Mouse (Mus musculus) adrenal gland (tissue): Measurements from ENCODE around the gene Lbhd2.

ENCODE experiments used
- intact Hi-C: fragments of 180-260 bp; cut with DNase I; formaldehyde crosslinking; loops from one replicate; pipeline ENCODE4 v1.15.1; 2025

The Lbhd2 gene

DNA sequence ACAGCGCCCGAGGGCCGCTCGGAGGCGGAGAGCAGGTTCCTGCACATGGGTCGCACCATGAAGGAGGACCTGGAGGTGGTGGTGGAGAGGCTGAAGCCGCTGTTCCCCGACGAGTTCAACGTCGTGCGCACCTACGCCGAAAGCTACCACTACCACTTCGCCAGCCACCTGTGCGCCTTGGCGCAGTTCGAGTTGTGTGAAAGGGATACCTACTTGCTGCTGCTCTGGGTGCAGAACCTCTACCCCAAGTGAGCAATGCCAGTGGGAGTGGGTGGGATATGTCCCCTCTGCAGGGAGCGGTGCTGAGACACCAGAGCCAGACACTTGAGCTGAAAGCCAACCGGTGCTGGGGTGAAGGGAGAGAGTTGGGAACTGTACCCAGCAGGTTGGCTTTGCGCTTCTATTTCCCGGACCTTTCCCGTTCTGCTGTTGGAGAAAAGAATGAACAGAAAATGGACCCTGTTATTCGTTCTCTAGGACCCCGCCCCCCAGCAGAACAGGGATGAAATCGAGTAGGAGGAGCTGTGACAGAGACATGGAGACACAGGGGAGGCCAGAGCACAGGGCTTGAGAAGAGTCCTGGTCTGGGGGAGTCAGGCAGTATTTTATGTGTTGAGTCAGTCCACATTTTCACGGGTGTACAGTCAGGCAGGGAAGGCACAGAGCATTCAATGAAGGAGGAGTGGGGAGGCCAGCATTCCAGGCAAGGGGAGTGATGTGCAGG lies 39.4 kb downstream of the Lbhd2 start:
- intact Hi-C loops = no loop called here

DNA sequence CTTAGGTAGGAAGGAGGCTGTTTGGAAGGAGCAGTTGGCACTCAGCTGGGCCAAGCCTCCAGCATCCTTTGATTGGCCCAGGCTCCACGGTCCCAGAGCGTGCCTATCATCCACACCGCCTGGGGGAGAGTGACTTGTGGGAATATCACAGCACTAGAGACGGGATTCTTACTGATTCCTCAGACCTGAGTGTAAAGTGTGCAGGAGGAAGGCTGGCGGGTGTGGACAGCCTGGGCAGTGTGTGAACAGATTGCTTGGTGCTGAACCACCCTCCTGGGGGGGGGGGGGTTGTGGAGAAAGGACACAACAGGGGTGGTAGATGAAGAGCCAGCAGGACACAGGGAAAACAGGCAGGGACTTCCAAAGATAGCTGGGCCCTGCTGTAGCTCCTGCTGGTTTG lies 40.1 kb downstream of the Lbhd2 start:
- intact Hi-C loops = no loop called here

DNA sequence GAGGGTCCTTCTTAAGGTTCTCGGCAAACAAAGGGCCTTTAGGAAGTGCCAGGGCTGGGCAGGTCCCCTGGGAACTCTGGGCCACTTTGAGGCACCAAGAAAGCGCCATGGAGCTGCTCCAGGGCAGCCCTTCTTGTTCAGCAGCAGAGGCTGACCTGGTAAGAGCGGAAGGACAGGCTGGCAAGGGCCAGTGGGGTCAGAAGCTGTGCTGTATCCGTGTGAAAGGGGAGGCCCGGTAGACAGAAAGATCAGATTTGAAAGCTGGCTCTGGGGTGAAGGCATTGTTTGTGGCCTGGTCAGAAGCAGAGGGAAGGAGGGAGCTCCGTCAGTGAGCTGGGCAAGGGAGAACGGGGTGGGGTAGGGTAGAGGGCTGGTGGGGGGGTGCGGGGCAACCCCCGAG lies 40.7 kb downstream of the Lbhd2 start:
- intact Hi-C loops = no loop called here

DNA sequence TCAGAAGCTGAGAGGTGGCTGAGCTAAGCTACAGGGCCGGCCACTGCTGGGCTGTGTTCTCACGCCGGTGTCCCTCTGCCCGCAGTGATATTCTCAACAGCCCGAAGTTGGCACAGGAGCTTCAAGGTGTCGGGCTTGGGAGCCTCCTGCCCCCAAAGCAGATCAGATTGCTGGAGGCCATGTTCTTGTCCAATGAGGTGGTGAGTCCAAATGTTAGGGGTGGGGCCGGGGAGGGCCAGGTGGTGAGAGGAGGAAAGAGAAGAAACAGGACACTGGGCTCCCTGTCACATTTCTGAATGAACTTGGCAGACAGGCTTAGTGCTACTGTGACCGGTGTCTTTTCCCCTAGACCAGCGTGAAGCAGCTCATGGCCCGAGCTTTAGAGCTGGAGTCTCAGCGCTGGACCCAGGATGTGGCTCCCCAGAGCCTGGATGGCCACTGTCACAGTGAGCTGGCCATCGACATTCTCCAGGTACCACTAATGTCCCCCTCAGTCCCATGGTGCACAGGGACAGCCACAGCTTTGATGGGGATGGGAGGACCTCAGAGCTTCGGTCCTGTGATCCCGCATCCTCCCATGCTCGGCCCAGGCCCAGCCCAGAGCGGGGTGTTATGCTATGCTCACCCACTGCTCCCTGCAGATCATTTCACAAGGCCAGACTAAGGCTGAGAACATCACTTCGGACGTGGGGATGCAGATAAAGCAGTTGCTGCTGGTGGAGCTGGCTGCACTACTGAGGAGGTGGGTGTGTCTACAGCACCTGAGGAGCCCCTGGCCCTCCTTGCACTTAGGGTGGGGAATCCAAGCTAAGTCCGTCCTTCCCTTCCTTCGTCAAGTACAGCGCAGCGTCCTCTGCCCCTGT lies 41.5 kb downstream of the Lbhd2 start:
- intact Hi-C loops = no loop called here

DNA sequence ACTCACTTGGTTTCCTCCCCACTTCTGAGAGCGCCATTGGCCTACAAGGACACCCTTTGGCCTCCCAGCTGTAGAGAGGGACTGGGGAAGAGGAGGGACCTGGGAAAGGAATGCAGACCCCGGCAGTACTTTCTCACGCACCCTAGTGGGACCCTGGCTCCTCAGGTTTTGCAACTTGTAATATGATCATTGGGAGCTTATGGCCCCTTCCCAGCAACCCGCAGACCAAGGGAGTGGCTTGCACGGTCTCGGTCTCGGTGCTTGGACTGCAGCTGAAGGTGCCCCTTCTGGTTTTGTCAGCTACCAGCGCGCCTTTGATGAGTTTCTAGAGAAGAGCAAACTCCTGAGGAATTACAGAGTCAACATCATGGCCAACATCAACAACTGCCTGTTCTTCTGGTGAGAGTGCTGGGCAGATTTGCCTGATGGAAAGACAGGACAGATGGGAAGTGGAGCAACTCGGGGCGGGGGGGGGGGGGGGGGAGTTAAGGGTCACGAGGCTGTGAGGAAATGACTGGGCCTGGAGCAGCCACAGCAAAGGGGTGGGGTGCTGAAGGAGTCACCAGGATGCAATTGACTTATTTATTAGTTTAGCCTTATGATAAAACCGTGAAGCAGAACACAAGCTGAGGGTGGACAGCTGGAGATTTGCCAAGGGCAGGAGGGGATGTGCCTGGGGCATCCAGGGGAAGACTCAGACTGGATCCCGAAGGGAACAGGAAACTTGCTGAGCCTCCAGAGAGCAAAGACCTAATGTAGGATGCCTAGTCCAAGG lies 42.5 kb downstream of the Lbhd2 start:
- intact Hi-C loops = no loop called here

DNA sequence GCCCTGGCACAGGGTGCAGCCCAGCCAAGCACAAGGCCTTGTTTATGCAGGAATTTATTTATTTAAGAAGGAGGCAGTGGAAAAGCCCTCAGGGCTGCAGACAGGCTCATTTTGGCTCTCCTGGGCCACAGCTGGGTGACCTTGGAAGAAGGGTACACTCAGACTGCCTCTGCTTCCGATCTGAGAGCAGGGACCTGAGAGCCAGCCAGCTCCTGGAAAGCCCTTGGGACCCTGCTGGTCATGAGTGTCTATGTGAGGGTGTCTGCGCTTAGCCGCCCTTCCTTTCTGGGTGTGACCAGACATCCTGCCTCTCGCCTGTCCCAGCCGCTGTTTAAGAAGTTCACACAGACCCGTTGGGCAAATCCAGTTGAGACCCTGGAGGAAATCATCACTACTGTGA lies 43.8 kb downstream of the Lbhd2 start:
- intact Hi-C loops = no loop called here

DNA sequence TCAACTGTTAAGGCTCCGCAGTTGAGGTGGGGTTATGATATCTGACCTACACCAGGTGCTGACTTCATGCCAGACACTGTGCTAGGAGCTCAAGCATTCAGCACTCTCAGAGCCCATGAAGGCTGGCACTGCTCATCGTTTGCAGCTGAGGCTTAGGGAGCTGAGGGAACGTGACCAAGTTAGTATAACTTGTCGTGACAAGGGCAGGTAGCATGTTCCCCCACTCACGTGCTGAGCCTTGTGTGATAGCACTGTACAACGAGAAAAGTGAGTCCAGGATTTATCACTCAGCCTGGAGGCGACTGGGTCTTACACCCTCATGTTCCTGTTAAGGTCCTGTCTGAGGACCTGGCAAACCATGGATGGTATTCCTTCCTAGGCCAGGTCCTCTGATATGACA lies 45.0 kb downstream of the Lbhd2 start:
- intact Hi-C loops = no loop called here

DNA sequence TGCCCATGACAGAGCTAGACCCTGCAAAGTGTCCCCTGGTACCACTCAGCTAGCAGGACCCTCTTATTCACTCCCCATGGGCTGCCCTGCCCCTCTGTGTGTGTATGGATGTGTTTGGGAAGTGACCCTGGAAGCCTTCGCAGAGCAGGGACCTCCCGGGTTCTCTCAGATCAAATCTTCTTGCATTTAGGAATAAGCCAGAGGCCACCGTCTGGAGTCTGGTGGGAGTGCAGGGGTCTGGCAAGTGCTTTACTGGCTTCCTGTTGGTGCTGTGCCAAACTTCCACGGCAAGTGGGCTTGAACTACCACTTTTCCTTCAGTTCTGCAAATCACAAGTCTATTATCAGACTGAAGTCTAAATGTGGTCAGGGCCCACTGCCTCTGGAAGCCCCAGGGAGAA lies 47.4 kb downstream of the Lbhd2 start:
- intact Hi-C loops = no loop called here

DNA sequence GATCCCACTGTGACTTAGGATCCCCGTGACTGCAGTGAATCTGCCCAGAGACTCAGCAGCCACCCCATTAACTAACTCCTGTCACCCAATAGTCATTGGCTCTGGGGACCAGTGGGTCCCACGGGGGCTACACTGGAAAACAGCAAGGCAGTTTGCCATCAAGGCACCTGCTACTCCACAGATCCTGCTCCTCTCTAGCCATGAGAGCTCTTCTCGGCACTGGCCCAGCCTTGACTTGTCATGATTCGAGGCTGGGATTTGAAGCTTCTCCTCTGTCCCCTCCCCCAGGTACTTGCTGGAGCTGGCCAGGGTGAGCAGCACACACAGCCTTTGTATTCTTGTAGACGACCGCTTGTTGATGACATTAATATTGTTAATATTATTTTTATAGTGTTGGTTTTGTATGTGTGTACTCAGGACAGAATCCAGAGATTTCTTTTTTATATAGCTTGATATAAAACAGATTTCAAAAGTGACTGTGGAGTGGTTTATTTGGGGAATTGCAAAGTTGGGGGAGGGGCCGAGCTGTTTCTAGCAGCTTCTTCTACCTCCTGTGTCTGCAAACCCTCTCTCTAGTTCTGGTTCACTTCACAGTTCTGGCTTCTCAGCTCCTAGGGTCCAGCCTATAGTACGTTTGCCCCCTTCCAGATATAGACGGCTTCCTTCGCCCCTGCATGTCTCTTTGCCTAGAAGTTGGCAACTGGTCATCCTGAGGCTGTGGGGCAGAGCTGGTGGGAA lies 48.1 kb downstream of the Lbhd2 start:
- intact Hi-C loops = no loop called here

DNA sequence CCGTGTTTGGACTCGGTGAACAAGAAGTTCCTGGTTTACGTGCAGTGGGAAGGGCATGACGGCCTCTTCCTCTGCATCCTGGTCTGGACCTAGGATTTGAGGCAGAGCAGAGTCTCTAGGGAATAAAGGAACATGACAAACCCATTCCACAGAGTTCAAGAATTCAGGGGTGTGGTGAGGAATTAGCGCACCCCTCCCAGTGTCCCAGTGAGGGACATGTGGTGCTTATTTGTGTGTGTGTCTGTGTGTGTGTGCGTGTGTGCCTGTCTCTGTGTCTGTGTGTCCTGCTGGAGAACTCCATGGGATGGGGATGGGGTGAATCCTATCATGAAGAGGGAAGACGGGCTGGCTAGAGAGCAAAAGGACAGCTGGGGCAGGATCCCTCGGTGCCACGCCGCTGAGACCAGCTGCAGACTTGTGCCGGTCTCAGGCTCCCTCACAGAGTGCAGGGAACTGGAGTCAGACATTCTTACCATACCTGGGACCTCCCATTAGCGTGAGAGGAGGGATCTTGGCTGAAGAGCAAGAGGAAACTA lies 48.8 kb downstream of the Lbhd2 start:
- intact Hi-C loops = no loop called here

DNA sequence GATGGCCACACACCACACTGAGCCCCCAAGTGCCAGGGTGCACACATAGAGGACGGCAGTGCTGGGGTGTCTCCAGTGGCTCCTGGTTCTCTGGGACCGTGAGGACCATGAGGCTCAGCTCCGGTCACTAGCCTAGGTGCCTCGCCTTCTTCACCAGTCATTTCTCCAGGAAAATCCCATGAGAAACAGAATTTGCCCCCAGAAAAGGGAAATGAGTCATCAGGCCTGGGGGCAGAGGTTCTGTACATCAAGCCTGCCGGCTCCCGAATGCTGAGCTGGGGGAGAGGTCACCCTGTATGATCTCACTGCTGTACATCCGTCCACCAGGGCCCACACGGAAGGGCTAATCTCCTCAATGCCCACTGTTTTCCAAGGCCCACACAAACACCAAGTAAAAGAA lies 49.3 kb downstream of the Lbhd2 start:
- intact Hi-C loops = no loop called here

DNA sequence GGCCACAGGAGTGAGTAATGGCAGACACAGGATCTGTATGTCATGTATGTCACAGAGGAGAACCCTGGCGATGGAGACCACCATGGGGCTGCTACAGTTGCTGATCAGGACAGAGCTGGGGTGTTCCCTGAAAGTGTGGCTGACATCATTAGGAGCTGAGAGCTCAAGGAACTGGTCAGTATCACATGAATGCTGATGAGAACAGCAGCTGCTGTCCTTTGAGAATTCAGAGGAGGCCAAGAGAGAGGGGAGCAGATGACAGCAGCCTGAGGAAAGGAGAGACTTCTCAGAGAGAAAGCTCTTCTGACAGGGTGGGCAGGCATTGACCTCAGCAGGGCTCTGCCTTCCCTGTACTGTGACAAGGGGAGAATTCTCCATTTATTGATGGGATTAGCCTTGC lies 51.1 kb downstream of the Lbhd2 start:
- intact Hi-C loops = no loop called here
